Mouse (Mus musculus) layer of hippocampus, adult 11-12 months (tissue): Measurements from ENCODE around the gene Shisa6.
"Not testable (repeated sequence)": the region's sequence is repeated elsewhere in the genome, so short reads cannot be mapped to it uniquely, and the experiment has no call there.

ENCODE experiments used
- DNase-seq: peaks from one replicate; pipeline ENCODE4 v3.0.0; 2022; ENCODE audit warnings: low spot score

Shisa6 gene

GRCm38 (mm10) chr11:66482501-66482900, 43.3 kb downstream of the Shisa6 start:
- peak; percentile 17 for DNase-seq

- no peak for DNase-seq
Observed at GRCm38 (mm10) chr11:66442631-66443030, 83.1 kb downstream of the Shisa6 start.

GRCm38 (mm10) chr11:66426129-66426528, 99.6 kb downstream of the Shisa6 start:
- DNase-seq, result no peak

GRCm38 (mm10) chr11:66418216-66418615, 107.5 kb downstream of the Shisa6 start:
- DNase-seq, result no peak

GRCm38 (mm10) chr11:66408721-66409120, 117.0 kb downstream of the Shisa6 start:
- DNase-seq, result not testable (repeated sequence)

- no peak for DNase-seq
Observed at GRCm38 (mm10) chr11:66400036-66400435, 125.7 kb downstream of the Shisa6 start.

- no peak for DNase-seq
Observed at GRCm38 (mm10) chr11:66387561-66387960, 138.2 kb downstream of the Shisa6 start.

- no peak for DNase-seq
Observed at GRCm38 (mm10) chr11:66371796-66372195, 154.0 kb downstream of the Shisa6 start.

GRCm38 (mm10) chr11:66369764-66370163, 156.0 kb downstream of the Shisa6 start:
- DNase-seq, result no peak

GRCm38 (mm10) chr11:66366809-66367685, 158.7 kb downstream of the Shisa6 start:
- no peak for DNase-seq

- DNase-seq, result no peak
Observed at GRCm38 (mm10) chr11:66359811-66360210, 166.0 kb downstream of the Shisa6 start.

GRCm38 (mm10) chr11:66344822-66345221, 180.9 kb downstream of the Shisa6 start:
- DNase-seq, result no peak

- DNase-seq, result no peak
Observed at GRCm38 (mm10) chr11:66336313-66336712, 189.5 kb downstream of the Shisa6 start.

GRCm38 (mm10) chr11:66312764-66313163, 213.0 kb downstream of the Shisa6 start:
- peak; percentile 30 for DNase-seq

- no peak for DNase-seq
Observed at GRCm38 (mm10) chr11:66304396-66304795, 221.4 kb downstream of the Shisa6 start.

- DNase-seq, result no peak
Observed at GRCm38 (mm10) chr11:66274707-66275081, 251.1 kb downstream of the Shisa6 start.

GRCm38 (mm10) chr11:66273904-66274706, 251.7 kb downstream of the Shisa6 start:
- peak; percentile 34 for DNase-seq

GRCm38 (mm10) chr11:66267029-66267428, 258.7 kb downstream of the Shisa6 start:
- DNase-seq, result no peak

- no peak for DNase-seq
Observed at GRCm38 (mm10) chr11:66265336-66265990, 260.3 kb downstream of the Shisa6 start.

- no peak for DNase-seq
Observed at GRCm38 (mm10) chr11:66260205-66260604, 265.6 kb downstream of the Shisa6 start.

- no peak for DNase-seq
Observed at GRCm38 (mm10) chr11:66258851-66259250, 266.9 kb downstream of the Shisa6 start.

GRCm38 (mm10) chr11:66247115-66247514, 278.6 kb downstream of the Shisa6 start:
- DNase-seq, result no peak
